Comparison of ENCODE assay signal across 25 mouse cellular contexts in the genomic region with DNA sequence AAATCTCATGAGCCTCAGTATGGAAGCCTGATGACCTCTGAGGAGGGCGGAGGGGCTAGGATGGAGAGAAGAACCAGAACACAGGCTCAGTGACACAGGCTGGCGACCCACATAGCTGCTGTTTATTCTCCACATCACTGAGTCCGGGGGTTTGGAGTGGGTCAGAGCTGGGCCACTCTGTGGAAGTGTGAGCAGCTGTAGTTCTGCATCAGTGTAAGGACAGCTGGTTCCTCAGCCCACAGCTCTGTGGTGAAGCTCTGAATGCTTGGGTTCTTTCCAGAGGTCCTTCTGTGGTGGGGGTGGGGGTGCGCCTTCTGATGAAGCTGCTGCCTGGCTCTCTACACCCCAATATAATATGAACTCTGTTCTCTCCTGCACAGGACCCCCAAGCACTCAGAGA. TPM values are rescaled to one million over a fixed set of nuclear protein-coding genes. Genes with fewer than 3 reads are reported as not detected.
"Had no signal": no experiment of that assay in that cellular context is flagged by ENCODE, and none has a peak within 500 bp of the region (broad histone marks: within the 10 kb centered on the region; RNA-seq: fewer than 3 reads in every experiment).

No protein-coding gene starts in this region.

- H3K27me3 ChIP-seq: intestine, embryonic 15.5 days; kidney, embryonic 15.5 days; liver, embryonic 15.5 days; midbrain, embryonic 12.5 days; midbrain, embryonic 15.5 days; neural tube, embryonic 13.5 days had no signal

- ATAC-seq: intestine, embryonic 15.5 days; liver, embryonic 12.5 days; midbrain, embryonic 15.5 days had no signal

- H3K36me3 ChIP-seq: intestine, embryonic 15.5 days; kidney, embryonic 15.5 days; liver, embryonic 12.5 days; liver, embryonic 15.5 days; midbrain, embryonic 12.5 days; midbrain, embryonic 15.5 days; neural tube, embryonic 13.5 days had no signal

- DNase-seq: kidney, adult 11 months; kidney, adult 8-10 months; kidney, postnatal 10 days; kidney, postnatal 36 days; liver; lung, adult 18-20 months; retina, postnatal 1 day; right cerebral cortex, postnatal 25 days; spleen, adult 18-20 months; thymus, postnatal 25 days had no signal

- H3K27ac ChIP-seq: intestine, embryonic 15.5 days; kidney, embryonic 15.5 days; liver, embryonic 12.5 days; liver, embryonic 15.5 days; macrophage; midbrain, embryonic 12.5 days; midbrain, embryonic 15.5 days; neural tube, embryonic 13.5 days had no signal

- H3K9ac ChIP-seq: intestine, embryonic 15.5 days; kidney, embryonic 15.5 days; liver, embryonic 12.5 days; liver, embryonic 15.5 days; midbrain, embryonic 12.5 days; midbrain, embryonic 15.5 days; neural tube, embryonic 13.5 days had no signal

- H3K4me3 ChIP-seq: intestine, embryonic 15.5 days; kidney, embryonic 15.5 days; liver, embryonic 12.5 days; liver, embryonic 15.5 days; midbrain, embryonic 12.5 days; midbrain, embryonic 15.5 days; neural tube, embryonic 13.5 days had no signal

- H3K4me2 ChIP-seq: intestine, embryonic 15.5 days; kidney, embryonic 15.5 days; liver, embryonic 12.5 days; liver, embryonic 15.5 days; midbrain, embryonic 12.5 days; midbrain, embryonic 15.5 days; neural tube, embryonic 13.5 days had no signal

- H3K4me1 ChIP-seq: intestine, embryonic 15.5 days; kidney, embryonic 15.5 days; liver, embryonic 12.5 days; liver, embryonic 15.5 days; midbrain, embryonic 12.5 days; midbrain, embryonic 15.5 days; neural tube, embryonic 13.5 days had no signal

- H3K9me3 ChIP-seq: intestine, embryonic 15.5 days; kidney, embryonic 15.5 days; liver, embryonic 12.5 days; liver, embryonic 15.5 days; midbrain, embryonic 12.5 days; midbrain, embryonic 15.5 days; neural tube, embryonic 13.5 days had no signal

RNA-seq across cellular contexts. Expression of a gene that starts 10.9 kb away (rescaled TPM):
- total RNA-seq: layer of hippocampus, adult 8-10 months; left cerebral cortex, adult 8-10 months; megakaryocyte, adult 5-6 weeks; neutrophil, adult 5-6 weeks had no signal
- polyA plus RNA-seq: intestine, embryonic 15.5 days; liver, embryonic 12.5 days; liver, embryonic 15.5 days; lung, embryonic 16.5 days; macrophage; midbrain, embryonic 12.5 days had no signal

RNA-seq across cellular contexts. Expression of a gene that starts 14.1 kb away (rescaled TPM):
- total RNA-seq: layer of hippocampus, adult 8-10 months; left cerebral cortex, adult 8-10 months; left cerebral cortex, postnatal 14 days had no signal
- polyA plus RNA-seq: kidney, embryonic 15.5 days; limb, embryonic 11.5 days; liver, embryonic 12.5 days; liver, embryonic 15.5 days; macrophage; midbrain, embryonic 15.5 days; neural tube, embryonic 13.5 days had no signal

RNA-seq across cellular contexts. Expression of a gene that starts 54.7 kb away (rescaled TPM):
- total RNA-seq: megakaryocyte, adult 5-6 weeks; neutrophil, adult 5-6 weeks had no signal
- polyA plus RNA-seq: limb, embryonic 11.5 days; liver, embryonic 12.5 days; liver, embryonic 15.5 days; macrophage had no signal
